Mouse (Mus musculus): ENCODE data around the gene Myh9.

DNA sequence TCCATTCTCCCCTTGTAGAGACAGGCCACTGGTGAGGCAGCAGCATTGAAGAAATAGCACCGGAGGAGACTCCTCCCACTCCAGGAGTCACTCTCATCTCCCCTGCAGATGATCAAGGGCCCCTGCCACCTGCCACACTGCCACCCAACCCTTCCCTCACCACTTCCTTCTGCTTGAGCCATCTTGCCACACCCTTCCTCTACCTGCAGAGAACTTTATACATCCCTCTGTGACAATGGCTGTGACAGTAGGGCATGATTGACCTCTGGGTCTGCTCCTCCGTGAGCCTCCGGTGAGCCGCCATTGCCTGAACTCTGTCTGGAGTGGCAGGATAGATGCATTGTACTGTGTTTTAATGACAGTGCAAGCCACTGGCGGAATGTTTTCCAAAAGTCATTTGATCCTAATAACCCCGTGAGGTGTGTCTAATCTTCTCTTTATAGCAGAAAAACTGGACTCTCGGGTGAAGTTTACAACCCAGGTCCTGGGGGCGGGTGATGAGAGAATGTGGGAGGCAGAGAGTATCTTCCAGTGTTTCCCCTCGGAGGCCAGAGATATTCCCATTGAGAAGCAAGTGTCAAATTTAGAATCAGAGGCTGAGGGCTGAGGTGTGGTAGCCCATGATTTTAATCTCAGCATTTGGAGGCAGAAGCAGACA is 7.7 kb upstream of the Myh9 start:
- TF ChIP-seq CTCF (IDR thresholded peaks at IDR 0.05; ENCODE audit: insufficient read depth, low read depth, low read length) (no peak), POLR2A (IDR thresholded peaks at IDR 0.05; ENCODE audit: insufficient read depth, low read depth, low read length) (no peak)

Data from olfactory bulb, adult 2 months (tissue).